Mouse (Mus musculus) CD4-positive naive resting alpha-beta T cell, adult 76 days (primary cell): ENCODE data around the gene Fat2. TPM values are rescaled to one million over a fixed set of nuclear protein-coding genes. Genes with fewer than 3 reads are reported as not detected.

ENCODE experiments used
- total RNA-seq: library from RNA; stranded (reverse); gene quantifications from one replicate; pipeline ENCODE4 v1.2.4, GENCODE M21; 2023

Gene Fat2
- total RNA-seq, result 0.12 TPM

DNA sequence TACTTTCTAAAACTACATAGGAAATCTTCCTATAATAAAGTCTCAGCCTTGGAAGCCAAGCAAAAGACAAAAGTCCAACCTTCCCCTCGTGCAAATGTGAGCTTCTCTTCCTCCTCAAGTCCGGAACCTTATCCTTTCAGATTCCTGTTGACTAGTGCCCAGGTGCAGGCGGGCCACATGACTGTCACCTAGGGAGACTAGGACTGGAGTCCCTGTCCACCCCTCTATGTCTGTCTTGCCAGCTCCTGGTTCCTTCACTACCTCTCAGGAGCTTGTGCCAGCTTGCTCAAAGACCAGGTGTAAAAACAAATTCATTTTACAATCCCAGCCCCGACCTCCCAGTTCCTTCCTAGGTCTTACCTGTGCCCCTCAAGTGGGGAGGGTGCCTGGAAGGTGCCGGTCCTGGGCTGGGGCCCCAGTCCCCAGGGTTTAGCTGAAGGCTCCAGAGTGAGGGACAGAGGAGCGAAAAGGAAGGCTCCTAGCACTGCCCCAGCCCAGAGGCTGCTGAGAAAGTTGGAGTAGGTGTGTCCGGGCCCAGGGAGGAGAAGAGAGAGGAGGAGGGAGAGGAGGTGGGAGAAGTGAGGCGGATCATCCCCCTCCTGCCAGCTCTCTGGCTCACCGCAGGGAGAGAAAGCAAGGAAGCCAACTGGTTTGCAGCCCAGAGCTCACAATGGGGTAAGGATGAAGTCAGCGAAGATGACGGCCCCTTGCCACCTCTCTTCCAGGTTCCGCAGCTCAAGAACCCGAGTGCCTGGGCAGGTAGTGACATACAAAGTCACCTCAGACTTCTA is at the start of gene Fat2:
Gene Fat2, minus strand, starts transcription at position 464 of the 791 bp plus-strand sequence.

DNA sequence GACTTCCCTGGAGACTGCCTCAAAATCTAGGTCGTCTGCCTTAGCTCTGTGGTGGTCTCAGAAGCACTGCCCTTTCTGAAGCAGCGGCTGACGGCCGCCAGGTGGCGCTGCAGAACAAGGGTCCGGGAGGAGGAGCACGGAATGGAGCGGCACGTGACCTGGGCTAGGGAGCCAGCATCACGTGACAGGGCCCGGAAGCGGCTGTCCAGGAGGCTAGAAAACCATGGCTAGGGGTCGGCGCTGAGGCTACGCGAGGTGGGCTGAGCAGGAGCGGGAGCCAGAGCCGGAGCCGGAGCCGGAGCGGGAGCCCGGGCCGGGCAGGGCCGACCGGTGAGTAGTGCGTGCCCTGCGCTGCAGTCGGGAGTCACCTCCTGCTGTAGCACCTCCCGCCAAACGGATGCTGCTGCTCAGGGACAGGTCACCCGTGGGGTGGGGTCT is 132.2 kb downstream of the Fat2 start, which contains the start of gene Slc36a1:
Gene Slc36a1, plus strand, starts transcription at position 192 of the 438 bp plus-strand sequence.

Other genes with a start within 250 kb of the Fat2 start
- 56.1 TPM for gene Gm2a, start 238.4 kb downstream of the Fat2 start, total RNA-seq
- not detected for gene Slc36a3, start 184.9 kb downstream of the Fat2 start, total RNA-seq
- gene Slc36a2, start 151.5 kb downstream of the Fat2 start, total RNA-seq, result not detected
- gene Slc36a1, start 132.2 kb downstream of the Fat2 start, total RNA-seq, result 20.8 TPM
- gene Sparc, start 86.6 kb upstream of the Fat2 start, total RNA-seq, result 1.1 TPM
- 60.9 TPM for gene Atox1, start 124.7 kb upstream of the Fat2 start, total RNA-seq
- gene G3bp1, start 133.1 kb upstream of the Fat2 start, total RNA-seq, result 97.1 TPM